Mouse (Mus musculus): Measurements from ENCODE around the gene Noa1.

GRCm38 (mm10) chr5:77340033-77340432 lies 30.1 kb upstream of the Noa1 start:
- TF ChIP-seq CTCF (IDR thresholded peaks at IDR 0.05; ENCODE audit: borderline replicate concordance, insufficient read depth, low read depth, low read length) (no peak), POLR2A (IDR thresholded peaks at IDR 0.05; ENCODE audit: borderline replicate concordance, insufficient read depth, low read length) (no peak)

Data from cerebellum, adult 2 months (tissue).